Mouse (Mus musculus) kidney, embryonic 15.5 days (tissue): ENCODE data around the gene Vim. TPM values are rescaled to one million over a fixed set of nuclear protein-coding genes. Genes with fewer than 3 reads are reported as not detected.

Source experiments
- ATAC-seq: fragments of 200-750 bp; cut with Nextera tagmentation; replicated peaks from 2 replicates; pipeline ENCODE4 v1.8.0; 2017; ENCODE audit warnings: moderate TSS enrichment; ENCODE audit not compliant: low FRiP score
- H3K27ac ChIP-seq: fragments of 300-500 bp; sonication (generic); 2 replicates; pipeline ENCODE4 v1.5.1; 2015; ENCODE audit warnings: mild to moderate bottlenecking, inconsistent platforms
- H3K27me3 ChIP-seq: fragments of 300-500 bp; sonication (generic); 2 replicates; pipeline ENCODE4 v1.6.1; 2015; ENCODE audit warnings: inconsistent platforms
- H3K36me3 ChIP-seq: fragments of 300-500 bp; sonication (generic); 2 replicates; pipeline ENCODE4 v1.6.1; 2015; ENCODE audit warnings: inconsistent platforms
- H3K4me1 ChIP-seq: fragments of 300-500 bp; sonication (generic); 2 replicates; pipeline ENCODE4 v1.6.1; 2015; ENCODE audit warnings: inconsistent platforms
- H3K4me2 ChIP-seq: fragments of 300-500 bp; sonication (generic); 2 replicates; pipeline ENCODE4 v1.6.1; 2015; ENCODE audit warnings: moderate library complexity, mild to moderate bottlenecking, inconsistent platforms
- H3K4me3 ChIP-seq: fragments of 300-500 bp; sonication (generic); replicated peaks from 2 replicates; pipeline ENCODE4 v1.5.1; 2015; ENCODE audit warnings: mild to moderate bottlenecking, inconsistent platforms
- H3K9ac ChIP-seq: fragments of 300-500 bp; sonication (generic); 2 replicates; pipeline ENCODE4 v1.6.1; 2015; ENCODE audit warnings: mild to moderate bottlenecking, inconsistent platforms
- H3K9me3 ChIP-seq: fragments of 300-500 bp; sonication (generic); replicated peaks from 2 replicates; pipeline ENCODE4 v1.6.1; 2016; ENCODE audit warnings: inconsistent platforms
- WGBS: fragments of 180-500 bp; shearing (Covaris S2); methylation state at CpG from one replicate; pipeline ENCODE4 v1.1.7; 2015; ENCODE audit warnings: mixed read lengths; 5-methylcytosine and 5-hydroxymethylcytosine counted together
- polyA plus RNA-seq: library from polyadenylated mRNA; unstranded; fragments of >200 nt; fragmentation: Nextera tagmentation; extraction: Ambion mirVana; gene quantifications from 2 replicates; pipeline ENCODE4 v1.2.1, GENCODE M21; 2015

Vim gene
- polyA plus RNA-seq: 484 and 516 TPM in 2 replicates

DNA sequence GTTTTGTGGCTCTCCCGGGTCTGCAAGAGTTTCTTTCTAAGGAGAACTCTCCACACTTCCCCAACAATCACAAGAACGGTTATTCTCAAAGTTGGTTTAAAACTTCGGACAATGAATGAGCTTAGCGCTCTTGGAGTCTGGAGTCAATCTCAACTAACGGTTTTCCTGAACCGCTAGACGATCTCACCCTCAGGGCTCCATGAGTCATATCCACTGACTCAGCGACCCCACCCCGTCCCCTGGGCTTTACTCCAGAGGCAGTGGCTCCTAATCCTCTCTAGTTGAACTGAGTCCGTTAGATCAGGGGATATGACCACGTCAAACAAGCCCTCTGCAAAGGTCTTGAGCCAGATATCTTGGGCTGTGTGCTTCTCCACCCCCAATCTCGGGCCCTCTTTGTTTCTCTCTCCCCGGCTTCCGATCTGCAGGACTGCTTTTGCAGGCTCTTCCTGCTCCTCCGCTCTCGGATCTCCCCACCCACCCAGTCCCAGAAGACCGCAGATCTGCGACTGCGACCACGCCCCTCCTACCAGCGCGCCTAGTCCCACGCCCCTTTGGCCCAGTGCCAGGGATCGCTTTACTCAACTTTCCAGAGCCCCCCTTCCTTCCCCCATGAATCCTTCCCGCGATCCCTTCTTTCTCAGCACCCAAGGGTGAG is at the start of gene Vim:
Gene Vim, plus strand, starts transcription at position 520 of the 658 bp plus-strand sequence.
- WGBS: under 1% methylated on average over 26 of the region's 26 CpGs
- Histone ChIP-seq H3K27me3 (0 out of 2 replicates have a peak, but pooled peaks cover 10% of the 10 kb centered on the region), H3K4me3 (peak within 1 kb of the TSS; percentile 73), H3K9me3 (no peaks in the 10 kb centered on the region), H3K9ac (peak within 1 kb of the TSS; percentile 69), H3K36me3 (peaks cover 18% of the 10 kb centered on the region), H3K4me1 (peaks cover 31% of the 10 kb centered on the region), H3K27ac (peak within 1 kb of the TSS; percentile 97), H3K4me2 (peak within 1 kb of the TSS; percentile 79)
- ATAC-seq: peak; percentile 96

DNA sequence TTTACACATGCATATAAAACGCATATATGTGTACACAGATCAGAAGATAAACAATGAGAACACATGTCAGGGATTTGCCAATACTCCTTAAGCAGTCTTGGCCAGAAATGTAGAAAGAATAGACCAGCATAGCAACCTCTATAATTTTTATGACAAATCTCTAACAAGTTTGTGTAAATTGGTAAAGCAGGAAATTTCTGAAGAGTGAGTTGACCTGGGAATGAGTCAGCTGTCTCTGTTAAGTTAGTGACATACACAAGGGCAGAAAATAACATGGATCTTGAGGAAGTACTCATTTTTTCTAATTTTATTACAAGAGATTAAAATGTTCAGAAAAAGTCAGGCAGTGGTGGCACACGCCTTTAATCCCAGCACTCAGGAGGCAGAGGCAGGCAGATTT is 47.5 kb upstream of the Vim start:
- H3K9ac ChIP-seq: no peak overlapping the region
- ATAC-seq: no peak
- no peak overlapping the region for H3K4me2 ChIP-seq
- H3K36me3 ChIP-seq: no peaks in the 10 kb centered on the region
- H3K4me1 ChIP-seq: no peaks in the 10 kb centered on the region
- 92% methylated on average over 2 of the region's 2 CpGs for WGBS
- no peak overlapping the region for H3K4me3 ChIP-seq
- no peaks in the 10 kb centered on the region for H3K9me3 ChIP-seq
- H3K27ac ChIP-seq: no peak overlapping the region
- H3K27me3 ChIP-seq: no peaks in the 10 kb centered on the region

DNA sequence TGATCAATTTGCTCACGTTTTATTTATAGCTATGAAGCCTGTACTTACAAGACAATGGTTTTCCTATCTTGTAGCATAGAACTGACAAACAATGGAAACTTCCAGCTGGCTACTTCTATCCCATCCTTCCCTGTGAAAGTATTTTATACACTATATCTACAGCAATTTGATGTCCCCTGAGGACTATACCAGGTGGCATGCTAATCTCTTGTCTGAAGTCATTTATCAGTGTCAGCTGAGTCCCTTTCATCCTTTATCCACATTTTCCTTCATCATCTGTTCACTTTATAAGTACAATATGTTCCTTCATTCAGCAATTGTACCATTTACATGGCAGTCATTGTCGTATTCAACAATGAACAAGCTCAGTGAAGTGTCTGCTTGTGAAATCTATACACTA is 46.6 kb upstream of the Vim start:
- Histone ChIP-seq H3K27me3 (no peaks in the 10 kb centered on the region), H3K9me3 (no peaks in the 10 kb centered on the region), H3K4me3 (no peak overlapping the region), H3K36me3 (no peaks in the 10 kb centered on the region), H3K4me2 (no peak overlapping the region), H3K9ac (no peak overlapping the region), H3K4me1 (no peaks in the 10 kb centered on the region), H3K27ac (no peak overlapping the region)
- no peak for ATAC-seq
- 69% methylated on average over 2 of the region's 2 CpGs for WGBS

GRCm38 (mm10) chr2:13527531-13527930 is 46.2 kb upstream of the Vim start:
- WGBS: 74% methylated on average over 4 of the region's 4 CpGs
- H3K4me1 ChIP-seq: no peaks in the 10 kb centered on the region

DNA sequence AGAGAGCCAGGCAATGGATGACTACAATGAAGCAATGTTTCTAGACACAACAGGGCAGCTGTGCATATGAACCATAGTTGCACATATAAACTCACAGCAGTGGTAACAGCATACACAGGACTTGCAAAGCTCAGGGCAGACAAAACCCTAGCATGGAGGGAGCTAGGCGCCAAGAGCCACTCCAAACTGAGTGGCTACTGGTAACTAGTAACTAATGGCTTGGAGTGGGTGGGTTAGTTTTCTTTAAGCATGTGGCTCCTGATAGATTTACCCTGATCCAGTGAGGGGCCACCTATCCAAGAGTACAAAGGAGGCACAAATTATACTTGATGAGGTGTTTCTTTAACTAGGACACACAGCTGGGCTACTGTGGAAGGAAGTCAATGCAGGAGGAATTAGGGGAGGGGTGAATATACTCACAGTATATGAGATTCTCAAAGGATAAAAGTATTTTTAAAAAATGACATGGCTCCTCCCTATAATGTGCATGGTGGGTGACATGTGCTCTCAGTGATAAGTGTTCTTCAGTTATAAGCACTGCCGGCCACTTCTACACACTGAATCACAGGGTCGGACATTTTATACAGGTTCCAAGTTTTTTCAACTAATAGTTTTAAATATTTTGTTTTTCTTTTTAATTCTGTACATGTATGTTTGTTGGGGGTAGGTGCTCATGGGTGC is 44.3 kb upstream of the Vim start:
- no peak for ATAC-seq
- WGBS: 93% methylated on average over 3 of the region's 3 CpGs

More at GRCm38 (mm10) chr2:13527531-13527930, 46.2 kb upstream of the Vim start:
- ATAC-seq: no peak
- Histone ChIP-seq H3K4me3 (no peak overlapping the region), H3K4me2 (no peak overlapping the region), H3K27ac (no peak overlapping the region), H3K9ac (no peak overlapping the region), H3K36me3 (no peaks in the 10 kb centered on the region), H3K27me3 (no peaks in the 10 kb centered on the region), H3K9me3 (no peaks in the 10 kb centered on the region)

GRCm38 (mm10) chr2:13530639-13531038 is 43.1 kb upstream of the Vim start:
- H3K9me3 ChIP-seq: no peaks in the 10 kb centered on the region
- no peaks in the 10 kb centered on the region for H3K36me3 ChIP-seq
- H3K4me3 ChIP-seq: no peak overlapping the region
- H3K9ac ChIP-seq: no peak overlapping the region
- no peaks in the 10 kb centered on the region for H3K27me3 ChIP-seq
- H3K4me2 ChIP-seq: no peak overlapping the region
- ATAC-seq: no peak
- H3K27ac ChIP-seq: no peak overlapping the region
- WGBS: 82% methylated on average over 6 of the region's 6 CpGs
- H3K4me1 ChIP-seq: peaks cover 3% of the 10 kb centered on the region; the same call in 1 of the 2 replicates

More for the DNA sequence above, 44.3 kb upstream of the Vim start:
- Histone ChIP-seq H3K9ac (no peak overlapping the region), H3K9me3 (no peaks in the 10 kb centered on the region), H3K4me3 (no peak overlapping the region), H3K27me3 (no peaks in the 10 kb centered on the region), H3K36me3 (no peaks in the 10 kb centered on the region), H3K4me1 (no peaks in the 10 kb centered on the region), H3K27ac (no peak overlapping the region), H3K4me2 (no peak overlapping the region)

DNA sequence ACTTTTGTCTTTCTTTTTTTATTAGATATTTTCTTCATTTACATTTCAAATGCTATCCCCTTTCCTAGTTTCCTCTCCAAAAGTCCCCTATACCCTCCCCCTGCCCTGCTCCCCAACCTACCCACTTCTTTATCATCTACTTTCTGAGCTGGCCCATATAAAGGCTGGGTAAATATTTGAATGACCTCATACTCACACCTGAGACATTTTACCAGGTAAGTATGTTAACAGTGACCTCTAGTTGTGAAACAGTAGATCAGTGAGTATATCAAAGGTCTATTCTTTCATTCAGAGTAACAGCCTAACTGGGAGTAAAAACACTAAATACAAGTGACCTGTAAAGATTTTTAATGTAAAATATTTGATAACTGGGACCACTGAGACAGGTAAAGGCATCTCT is 37.0 kb upstream of the Vim start:
- ATAC-seq: no peak
- Histone ChIP-seq H3K27ac (no peak overlapping the region), H3K4me2 (no peak overlapping the region), H3K27me3 (no peaks in the 10 kb centered on the region), H3K36me3 (no peaks in the 10 kb centered on the region), H3K4me3 (no peak overlapping the region), H3K4me1 (peaks cover 3% of the 10 kb centered on the region; the same call in 1 of the 2 replicates), H3K9me3 (no peaks in the 10 kb centered on the region), H3K9ac (no peak overlapping the region)

DNA sequence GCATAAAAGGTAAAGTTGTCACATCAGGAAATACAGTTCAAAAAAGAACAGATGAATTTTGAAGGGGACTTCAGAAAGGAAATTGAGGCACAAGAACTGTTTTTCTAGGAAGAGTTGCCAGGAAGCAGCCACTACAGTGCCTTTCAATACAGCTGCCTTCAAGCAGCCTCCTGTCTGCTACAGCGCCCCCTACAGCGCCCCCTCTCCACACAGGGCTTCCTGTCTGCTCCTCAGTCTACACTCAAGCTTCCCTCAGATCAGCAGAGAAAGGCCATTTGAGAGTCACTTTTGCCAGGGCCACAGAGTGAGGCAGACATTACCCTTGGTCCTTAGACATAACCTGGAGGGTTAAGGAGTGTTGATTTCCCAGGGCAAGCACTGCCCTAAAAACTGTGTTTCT is 36.0 kb upstream of the Vim start:
- Histone ChIP-seq H3K27ac (no peak overlapping the region), H3K4me3 (no peak overlapping the region), H3K36me3 (no peaks in the 10 kb centered on the region), H3K4me2 (no peak overlapping the region), H3K9ac (no peak overlapping the region), H3K4me1 (peaks cover 3% of the 10 kb centered on the region; the same call in 1 of the 2 replicates), H3K27me3 (no peaks in the 10 kb centered on the region), H3K9me3 (no peaks in the 10 kb centered on the region)
- no peak for ATAC-seq
- WGBS: 15% methylated on average over 2 of the region's 2 CpGs

DNA sequence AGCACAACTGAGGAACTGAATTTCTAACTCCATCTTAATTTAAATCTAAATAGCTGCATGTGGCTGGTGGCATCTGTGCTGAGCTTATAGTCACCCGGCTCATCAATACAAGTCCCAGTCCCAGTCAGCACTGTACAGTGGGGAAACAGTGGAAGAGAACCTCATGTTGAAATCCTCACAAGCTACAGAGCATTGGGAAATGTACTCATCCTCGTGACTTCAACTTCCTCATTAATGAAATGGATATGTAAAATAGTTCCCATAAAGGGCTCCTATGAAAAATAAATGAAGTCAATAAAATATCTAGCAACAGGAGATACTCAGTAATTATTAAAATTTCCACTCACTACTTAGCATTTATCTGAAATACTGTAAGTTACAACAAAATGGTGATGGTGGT is 35.5 kb upstream of the Vim start:
- H3K4me2 ChIP-seq: no peak overlapping the region
- H3K27ac ChIP-seq: no peak overlapping the region
- 85% methylated on average over 2 of the region's 2 CpGs for WGBS
- no peak for ATAC-seq
- no peak overlapping the region for H3K9ac ChIP-seq
- no peaks in the 10 kb centered on the region for H3K36me3 ChIP-seq
- H3K27me3 ChIP-seq: no peaks in the 10 kb centered on the region
- no peak overlapping the region for H3K4me3 ChIP-seq
- H3K9me3 ChIP-seq: no peaks in the 10 kb centered on the region
- peaks cover 3% of the 10 kb centered on the region; the same call in 1 of the 2 replicates for H3K4me1 ChIP-seq

- Histone ChIP-seq H3K36me3 (no peaks in the 10 kb centered on the region), H3K9me3 (no peaks in the 10 kb centered on the region), H3K4me2 (no peak overlapping the region), H3K9ac (no peak overlapping the region), H3K27ac (no peak overlapping the region), H3K4me1 (peaks cover 5% of the 10 kb centered on the region; the same call in 1 of the 2 replicates), H3K27me3 (no peaks in the 10 kb centered on the region), H3K4me3 (no peak overlapping the region)
- 69% methylated on average over 6 of the region's 6 CpGs for WGBS
- ATAC-seq: no peak
Measured at GRCm38 (mm10) chr2:13538704-13539377, 34.9 kb upstream of the Vim start.

DNA sequence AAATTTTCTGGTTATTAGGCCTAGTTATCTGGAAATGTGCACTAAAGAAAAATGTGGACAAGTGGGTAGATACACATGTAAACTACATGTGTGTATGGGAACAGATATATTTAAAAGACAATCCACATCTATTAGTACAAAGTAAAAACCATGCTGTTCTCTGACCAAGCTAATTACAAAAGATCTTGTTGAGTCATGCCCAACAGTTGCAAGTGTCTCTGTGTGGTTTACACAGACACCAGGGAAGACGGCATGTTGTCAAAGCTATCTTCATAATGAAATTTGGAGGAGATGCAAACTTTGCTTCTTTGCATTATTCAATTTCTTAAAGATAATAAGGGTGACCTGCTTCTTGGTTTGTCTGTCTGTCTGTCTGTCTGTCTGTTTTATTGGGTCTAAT is 33.9 kb upstream of the Vim start:
- no peak for ATAC-seq
- WGBS: 90% methylated on average over 1 of the region's 1 CpGs

DNA sequence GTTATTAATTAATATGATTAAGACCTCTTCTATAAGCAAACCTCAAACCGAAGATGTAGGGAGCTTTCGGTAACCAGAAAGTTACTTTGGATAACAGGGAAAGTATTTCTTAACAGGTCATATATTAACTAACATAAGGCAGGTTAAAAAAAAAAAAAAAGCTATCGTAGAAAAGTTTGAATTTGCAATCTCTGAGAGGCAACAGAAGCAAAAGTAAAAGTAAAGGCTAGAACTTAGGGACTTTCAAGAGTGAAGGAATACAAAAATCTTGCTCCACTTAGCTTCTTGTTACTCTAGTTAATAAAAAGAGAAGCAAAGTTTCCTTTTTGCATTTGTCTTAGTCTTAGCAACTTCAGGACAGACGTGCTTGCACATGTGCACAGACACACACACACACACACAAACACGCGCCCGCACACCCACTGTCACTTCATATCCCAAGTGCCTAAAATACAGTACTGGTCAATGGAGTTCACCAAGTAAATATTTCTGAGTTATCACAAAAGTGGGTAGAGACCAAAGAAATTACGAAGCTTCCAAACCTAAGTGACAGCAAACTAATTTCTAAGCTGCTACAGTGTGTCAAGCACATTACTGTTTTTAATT is 30.1 kb upstream of the Vim start:
- H3K27me3 ChIP-seq: no peaks in the 10 kb centered on the region
- 42% methylated on average over 8 of the region's 8 CpGs for WGBS
- H3K9ac ChIP-seq: peak overlapping the region; percentile 70
- 0 out of 2 replicates have a peak, but pooled peaks cover 10% of the 10 kb centered on the region for H3K4me1 ChIP-seq
- H3K27ac ChIP-seq: peak overlapping the region; percentile 97
- no peaks in the 10 kb centered on the region for H3K36me3 ChIP-seq
- H3K9me3 ChIP-seq: no peaks in the 10 kb centered on the region
- peak overlapping the region; percentile 64 for H3K4me2 ChIP-seq
- peak overlapping the region; percentile 76 for H3K4me3 ChIP-seq
- ATAC-seq: peak; percentile 40

More for the DNA sequence above, 33.9 kb upstream of the Vim start:
- H3K4me1 ChIP-seq: peaks cover 9% of the 10 kb centered on the region; the same call in 1 of the 2 replicates
- H3K9me3 ChIP-seq: no peaks in the 10 kb centered on the region
- H3K27ac ChIP-seq: no peak overlapping the region
- no peaks in the 10 kb centered on the region for H3K27me3 ChIP-seq
- H3K4me2 ChIP-seq: no peak overlapping the region
- H3K4me3 ChIP-seq: no peak overlapping the region
- no peaks in the 10 kb centered on the region for H3K36me3 ChIP-seq
- H3K9ac ChIP-seq: no peak overlapping the region
